Mouse (Mus musculus): Measurements from ENCODE around the gene Eef1g. TPM values are rescaled to one million over a fixed set of nuclear protein-coding genes. Genes with fewer than 3 reads are reported as not detected.

The Eef1g gene
- total and polyA plus RNA-seq, 3 experiments: 191 to 260 (median 224) TPM

GRCm38 (mm10) chr19:8941515-8942217, 25.2 kb upstream of the Eef1g start, which contains the start of gene Mta2:
TSS of gene Mta2 (plus strand) at chr19:8941875.
- DNase-seq: peak; percentile 96
- H3K79me2 ChIP-seq (replicated peaks; ENCODE audit: control insufficient read depth, insufficient read depth, low read length): 0 out of 2 replicates have a peak, but pooled peaks cover 2% of the 10 kb centered on the region
- peaks cover 11% of the 10 kb centered on the region for H3K36me3 ChIP-seq (ENCODE audit: control insufficient read depth, insufficient read depth, low read length)
- H3K27ac ChIP-seq: peak within 1 kb of the TSS; percentile 92
- WGBS: under 1% methylated on average over 64 of the region's 64 CpGs
- TF ChIP-seq EP300 (IDR thresholded peaks at IDR 0.05; ENCODE audit: insufficient read depth, low read depth, low read length) (no peak), POLR2A (IDR thresholded peaks at IDR 0.05; ENCODE audit: insufficient read depth, low read depth, low read length) (peak; percentile 82)
- H3K27me3 ChIP-seq (ENCODE audit: control insufficient read depth, insufficient read depth, low read length): no peaks in the 10 kb centered on the region
- H3K4me1 ChIP-seq (ENCODE audit: control insufficient read depth, insufficient read depth, low read length): peaks cover 6% of the 10 kb centered on the region
- H3K9ac ChIP-seq (ENCODE audit: low read depth, low read length): peak within 1 kb of the TSS; percentile 90
- H3K4me3 ChIP-seq: peak within 1 kb of the TSS; percentile 97
- intact Hi-C loops (cut with DNase I): loop anchor here (1.0 kb wide), 2 partner anchors 12 kb away; partner anchors contain the start of genes Eml3, Rom1 and Tut1

- peak overlapping the region; percentile 97 for H3K4me3 ChIP-seq
- peaks cover 6% of the 10 kb centered on the region for H3K4me1 ChIP-seq (ENCODE audit: control insufficient read depth, insufficient read depth, low read length)
- intact Hi-C loops (cut with DNase I): no loop called here
- 0 out of 2 replicates have a peak, but pooled peaks cover 2% of the 10 kb centered on the region for H3K79me2 ChIP-seq (replicated peaks; ENCODE audit: control insufficient read depth, insufficient read depth, low read length)
- TF ChIP-seq EP300 (IDR thresholded peaks at IDR 0.05; ENCODE audit: insufficient read depth, low read depth, low read length) (0 out of 2 replicates have a peak, but pooled peaks have one; percentile 11), POLR2A (IDR thresholded peaks at IDR 0.05; ENCODE audit: insufficient read depth, low read depth, low read length) (no peak)
- peak overlapping the region; percentile 90 for H3K9ac ChIP-seq (ENCODE audit: low read depth, low read length)
- no peak for DNase-seq
- WGBS: under 1% methylated on average over 46 of the region's 46 CpGs
- no peaks in the 10 kb centered on the region for H3K27me3 ChIP-seq (ENCODE audit: control insufficient read depth, insufficient read depth, low read length)
- H3K36me3 ChIP-seq (ENCODE audit: control insufficient read depth, insufficient read depth, low read length): peaks cover 11% of the 10 kb centered on the region
- H3K27ac ChIP-seq: peak overlapping the region; percentile 92
Measured at GRCm38 (mm10) chr19:8942276-8942964, 24.4 kb upstream of the Eef1g start.

- Histone ChIP-seq H3K27ac (no peak overlapping the region; the same call in 1 of the 2 replicates), H3K9ac (ENCODE audit: low read depth, low read length) (no peak overlapping the region), H3K4me3 (peak overlapping the region; percentile 97), H3K36me3 (ENCODE audit: control insufficient read depth, insufficient read depth, low read length) (peaks cover 11% of the 10 kb centered on the region), H3K27me3 (ENCODE audit: control insufficient read depth, insufficient read depth, low read length) (no peaks in the 10 kb centered on the region), H3K79me2 (replicated peaks; ENCODE audit: control insufficient read depth, insufficient read depth, low read length) (0 out of 2 replicates have a peak, but pooled peaks cover 2% of the 10 kb centered on the region), H3K4me1 (ENCODE audit: control insufficient read depth, insufficient read depth, low read length) (peaks cover 6% of the 10 kb centered on the region)
- 45% methylated on average over 2 of the region's 2 CpGs for WGBS
- no peak for DNase-seq
- TF ChIP-seq CTCF (IDR thresholded peaks at IDR 0.05): no peak
- no peak for TF ChIP-seq EP300 (IDR thresholded peaks at IDR 0.05; ENCODE audit: insufficient read depth, low read depth, low read length)
- no peak for TF ChIP-seq POLR2A (IDR thresholded peaks at IDR 0.05; ENCODE audit: insufficient read depth, low read depth, low read length)
- intact Hi-C loops (cut with DNase I): no loop called here
Measured at GRCm38 (mm10) chr19:8943047-8943446, 23.8 kb upstream of the Eef1g start.

GRCm38 (mm10) chr19:8944062-8944461, 22.8 kb upstream of the Eef1g start:
- no peak overlapping the region for H3K27ac ChIP-seq
- H3K9ac ChIP-seq (ENCODE audit: low read depth, low read length): no peak overlapping the region
- peaks cover 11% of the 10 kb centered on the region for H3K36me3 ChIP-seq (ENCODE audit: control insufficient read depth, insufficient read depth, low read length)
- no peak overlapping the region for H3K4me3 ChIP-seq
- no peak for TF ChIP-seq POLR2A (IDR thresholded peaks at IDR 0.05; ENCODE audit: insufficient read depth, low read depth, low read length)
- no peak for TF ChIP-seq CTCF (IDR thresholded peaks at IDR 0.05)
- no peak for TF ChIP-seq EP300 (IDR thresholded peaks at IDR 0.05; ENCODE audit: insufficient read depth, low read depth, low read length)
- intact Hi-C loops (cut with DNase I): no loop called here
- peaks cover 6% of the 10 kb centered on the region for H3K4me1 ChIP-seq (ENCODE audit: control insufficient read depth, insufficient read depth, low read length)
- DNase-seq: no peak
- H3K27me3 ChIP-seq (ENCODE audit: control insufficient read depth, insufficient read depth, low read length): no peaks in the 10 kb centered on the region
- H3K79me2 ChIP-seq (replicated peaks; ENCODE audit: control insufficient read depth, insufficient read depth, low read length): 0 out of 2 replicates have a peak, but pooled peaks cover 2% of the 10 kb centered on the region
- WGBS: 19% methylated on average over 5 of the region's 5 CpGs

GRCm38 (mm10) chr19:8944750-8945149, 22.1 kb upstream of the Eef1g start:
- TF ChIP-seq EP300 (IDR thresholded peaks at IDR 0.05; ENCODE audit: insufficient read depth, low read depth, low read length) (no peak), CTCF (IDR thresholded peaks at IDR 0.05) (no peak), POLR2A (IDR thresholded peaks at IDR 0.05; ENCODE audit: insufficient read depth, low read depth, low read length) (no peak)
- Histone ChIP-seq H3K79me2 (replicated peaks; ENCODE audit: control insufficient read depth, insufficient read depth, low read length) (0 out of 2 replicates have a peak, but pooled peaks cover 2% of the 10 kb centered on the region), H3K4me1 (ENCODE audit: control insufficient read depth, insufficient read depth, low read length) (peaks cover 6% of the 10 kb centered on the region), H3K27ac (no peak overlapping the region), H3K27me3 (ENCODE audit: control insufficient read depth, insufficient read depth, low read length) (no peaks in the 10 kb centered on the region), H3K9ac (ENCODE audit: low read depth, low read length) (no peak overlapping the region), H3K36me3 (ENCODE audit: control insufficient read depth, insufficient read depth, low read length) (peaks cover 11% of the 10 kb centered on the region), H3K4me3 (peak overlapping the region; percentile 4; the same call in 1 of the 2 replicates)
- WGBS: 17% methylated on average over 5 of the region's 5 CpGs
- intact Hi-C loops (cut with DNase I): no loop called here
- peak; percentile 63 to 71 for DNase-seq

Data from heart, adult 2 months (tissue).